Mouse (Mus musculus): ENCODE data around the gene Vav1.

The Vav1 gene

GRCm38 (mm10) chr17:57335673-57336303 is 56.9 kb downstream of the Vav1 start:
- DNase-seq (ENCODE audit: low spot score in 2 of 2) = peak; percentile 79 to 89

DNA sequence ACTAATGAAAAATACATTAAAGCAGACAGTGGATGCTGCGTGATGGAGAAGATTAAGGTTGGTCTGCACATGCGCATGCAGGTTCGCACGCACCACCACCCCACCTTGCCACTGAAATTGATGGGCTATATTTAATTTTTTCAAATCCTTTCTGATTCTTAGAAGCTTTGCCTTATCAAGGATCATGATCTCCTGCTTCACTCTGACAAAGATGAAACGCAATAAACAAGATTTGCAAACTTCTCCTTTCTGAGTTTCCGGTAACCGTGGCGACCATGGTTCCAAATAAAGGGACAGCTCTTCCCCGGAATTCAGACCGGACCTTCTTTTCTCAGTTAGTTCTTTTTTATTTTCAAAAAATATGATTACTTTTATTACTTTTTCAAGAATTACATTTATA is 59.1 kb downstream of the Vav1 start:
- no peak for DNase-seq (ENCODE audit: low spot score in 2 of 2)

DNA sequence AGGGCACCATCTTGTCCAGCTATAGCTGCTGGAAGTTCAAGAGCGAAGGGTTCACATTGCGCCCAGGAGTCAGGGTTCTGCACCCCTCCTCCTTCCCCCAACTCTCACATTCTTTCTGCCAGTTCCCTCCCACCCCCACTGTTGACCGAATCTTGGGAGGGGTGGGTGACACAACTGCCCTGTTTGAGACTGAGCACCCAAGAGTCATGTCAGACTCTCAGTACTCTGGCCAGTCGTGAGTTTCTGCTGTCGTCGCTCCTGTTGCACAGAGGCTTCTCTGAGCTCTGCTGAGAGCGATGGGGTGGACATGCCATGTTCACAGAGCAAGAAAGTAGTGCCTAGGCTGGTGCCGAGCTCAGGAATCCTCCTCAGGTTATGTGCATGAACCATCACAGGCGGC is 60.4 kb downstream of the Vav1 start:
- DNase-seq (ENCODE audit: low spot score in 2 of 2) = no peak

DNA sequence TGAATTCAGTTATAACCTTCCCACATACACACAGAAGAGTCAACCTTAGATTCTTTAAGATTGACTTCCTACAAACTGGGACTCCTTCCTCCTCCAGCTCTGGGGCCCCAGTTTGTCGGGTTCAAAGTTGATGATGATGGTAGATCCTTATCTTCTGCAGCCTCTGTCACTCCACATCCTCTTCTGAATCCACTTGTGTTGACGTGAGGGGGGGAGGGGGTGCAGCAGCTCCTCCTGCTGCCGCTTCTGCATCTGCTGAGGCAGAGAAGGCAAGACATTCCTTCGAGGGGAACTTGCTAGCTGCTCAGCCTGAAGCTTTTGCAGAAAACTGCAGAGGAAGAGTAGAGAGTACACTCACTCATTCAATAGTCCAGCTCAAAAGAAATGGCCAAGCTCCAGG is 62.7 kb downstream of the Vav1 start:
- no peak for DNase-seq (ENCODE audit: low spot score in 2 of 2)

DNA sequence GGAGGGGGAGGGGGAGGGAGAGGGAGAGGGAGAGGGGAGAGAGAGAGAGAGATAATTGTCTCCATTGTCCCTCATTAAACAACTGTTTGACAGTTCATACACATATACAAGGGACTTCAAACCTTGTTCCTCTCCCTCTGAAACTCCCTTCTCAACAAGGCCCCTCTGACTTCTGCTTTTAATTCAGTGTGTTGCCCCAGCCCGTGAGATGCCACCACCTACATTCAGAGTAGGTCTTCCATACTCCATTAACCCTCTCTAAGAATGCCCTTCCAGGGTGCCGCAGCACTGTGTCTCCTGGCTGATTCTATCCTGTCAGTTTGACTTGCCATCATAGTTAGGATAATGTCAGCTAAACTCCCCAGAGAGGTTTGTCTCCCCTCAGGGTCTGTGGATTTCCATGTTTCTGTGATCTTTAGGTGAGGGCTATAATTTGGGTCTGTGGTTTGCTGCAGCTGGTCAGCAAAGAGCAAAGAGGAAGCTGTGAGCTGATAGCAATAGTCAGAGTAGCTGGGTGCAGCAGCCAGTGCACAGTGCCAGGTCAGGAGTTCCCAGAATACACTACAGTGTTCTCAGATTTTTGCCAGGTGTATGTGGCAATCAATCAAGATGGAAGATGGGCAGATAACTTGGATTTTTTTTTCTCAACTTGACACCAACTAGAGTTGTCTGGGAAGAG is 65.3 kb downstream of the Vav1 start:
- DNase-seq (ENCODE audit: low spot score in 2 of 2) = no peak

GRCm38 (mm10) chr17:57347017-57347416 is 68.1 kb downstream of the Vav1 start:
- no peak for DNase-seq (ENCODE audit: low spot score in 2 of 2)

DNA sequence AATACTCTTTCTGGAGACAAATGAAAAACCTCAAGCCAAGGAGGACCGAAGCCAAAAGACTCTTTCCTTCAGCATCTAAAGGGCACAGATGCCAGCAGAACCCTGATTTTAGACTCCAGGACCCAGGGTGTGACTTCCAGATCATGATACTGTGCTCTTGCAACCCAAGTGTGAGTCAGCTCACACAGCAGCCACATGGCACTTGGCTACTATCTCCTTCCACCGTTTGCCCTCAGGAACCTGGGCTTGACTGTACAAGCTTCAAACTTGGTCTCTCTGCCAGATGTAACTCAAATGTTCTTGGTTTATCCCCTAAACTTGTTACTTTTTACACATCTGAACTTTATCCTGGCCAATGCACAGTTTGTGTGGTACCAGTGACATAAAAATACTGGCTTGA is 68.9 kb downstream of the Vav1 start:
- no peak for DNase-seq (ENCODE audit: low spot score in 2 of 2)

DNA sequence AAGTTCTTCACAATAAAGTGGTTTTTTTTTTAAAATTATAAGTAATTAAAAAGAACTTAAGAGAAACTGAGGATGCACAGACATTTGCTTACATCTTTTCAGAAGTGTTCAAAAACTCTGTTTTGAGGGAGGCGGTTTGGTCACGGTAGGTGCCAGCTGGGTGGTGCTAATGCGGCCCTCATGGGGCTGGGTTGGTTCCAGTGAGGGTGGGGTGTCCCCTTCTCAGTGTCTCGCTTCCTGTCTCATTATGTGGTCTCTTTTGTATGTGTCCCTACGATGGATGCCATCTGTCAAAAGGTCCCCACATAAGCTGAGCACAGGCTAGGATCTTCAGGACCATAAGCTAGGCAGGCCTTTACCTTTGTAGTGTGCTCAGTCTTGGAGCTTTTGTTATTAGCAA is 70.2 kb downstream of the Vav1 start:
- no peak for DNase-seq (ENCODE audit: low spot score in 2 of 2)

GRCm38 (mm10) chr17:57350212-57350611 is 71.3 kb downstream of the Vav1 start:
- no peak for DNase-seq (ENCODE audit: low spot score in 2 of 2)

DNA sequence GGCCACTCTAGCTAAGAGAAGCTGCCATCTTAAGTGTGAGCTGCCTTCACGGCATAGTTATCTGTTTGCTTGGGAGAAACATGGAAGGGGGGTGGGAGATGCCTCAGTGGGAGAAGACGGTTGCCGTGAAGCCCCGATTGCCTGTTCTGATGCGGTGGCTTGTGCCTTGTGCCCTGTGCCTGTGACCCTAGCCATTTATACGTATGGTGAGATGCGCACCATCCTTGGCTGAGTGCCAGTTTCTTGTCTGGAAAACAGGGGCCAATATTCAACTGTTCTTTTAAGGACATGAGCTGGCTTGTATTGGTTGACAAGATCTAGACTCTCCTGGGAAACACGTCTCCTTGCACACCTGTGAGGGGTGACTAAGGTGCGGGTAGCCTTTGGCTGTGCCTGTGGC is 72.2 kb downstream of the Vav1 start:
- DNase-seq (ENCODE audit: low spot score in 2 of 2) = no peak

DNA sequence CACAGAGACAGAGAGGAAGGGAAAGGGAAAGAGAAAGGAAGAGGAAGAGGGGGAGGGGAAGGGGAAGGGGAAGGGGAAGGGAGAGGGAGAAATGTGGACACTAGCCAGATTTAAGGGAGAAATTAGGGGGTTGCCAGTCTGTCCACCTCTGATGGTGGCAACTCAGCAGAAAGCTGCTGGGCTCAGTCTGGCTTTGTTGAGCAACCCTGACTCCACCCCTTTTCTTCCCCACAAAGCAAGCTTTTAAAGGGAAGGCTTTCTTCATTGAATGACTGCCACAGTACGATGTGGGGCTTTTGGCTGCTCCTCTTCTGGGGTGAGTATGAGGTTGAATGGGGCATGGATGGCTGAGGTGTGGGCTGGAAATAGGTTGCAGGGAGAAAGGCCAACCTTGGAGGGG is 79.5 kb downstream of the Vav1 start, which contains the start of gene Adgre1:
Gene Adgre1, plus strand, starts transcription at position 251 of the 400 bp plus-strand sequence.
- no peak for DNase-seq (ENCODE audit: low spot score in 2 of 2)

DNA sequence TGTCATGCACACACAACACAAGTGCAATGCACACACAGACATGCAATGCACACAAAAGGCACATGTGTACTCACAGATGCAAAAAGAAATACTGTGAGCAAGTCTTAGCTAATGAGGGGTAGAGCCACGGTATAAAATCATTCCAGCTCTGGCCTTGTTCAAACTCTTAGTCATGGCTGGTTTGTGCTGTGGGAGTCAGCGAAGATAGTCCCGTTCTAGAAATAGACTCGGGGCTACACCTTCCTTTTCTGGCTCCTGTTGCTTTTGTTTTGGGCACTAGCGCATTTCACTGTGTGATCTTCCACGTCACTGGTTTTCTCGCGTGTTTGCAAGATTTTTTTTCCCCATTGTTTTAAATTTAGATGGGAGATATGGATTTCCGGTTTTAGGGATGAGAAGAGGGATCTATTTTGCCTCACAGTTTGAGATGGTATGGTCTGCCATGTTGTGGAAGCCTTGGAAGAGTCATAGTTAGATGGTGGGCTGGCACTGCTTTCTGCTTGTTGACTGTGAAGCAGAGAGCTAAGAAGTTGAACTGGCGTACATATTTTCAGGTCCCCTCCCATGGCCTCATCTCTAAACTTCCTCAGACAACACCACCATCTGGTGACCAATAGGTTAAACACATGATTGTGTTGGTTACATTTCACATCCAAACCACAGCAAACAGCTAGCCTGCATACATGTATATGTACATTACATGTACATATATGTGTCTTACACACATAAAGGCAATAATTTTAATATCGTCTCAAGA is 80.8 kb downstream of the Vav1 start:
- no peak for DNase-seq (ENCODE audit: low spot score in 2 of 2)

Data from frontal cortex, postnatal 10 days (tissue).